Mouse (Mus musculus): ENCODE measurements around the gene Slc44a3. TPM values are rescaled to one million over a fixed set of nuclear protein-coding genes. Genes with fewer than 3 reads are reported as not detected.

Slc44a3 gene
- total RNA-seq, 1 experiment: 2.3 TPM

DNA sequence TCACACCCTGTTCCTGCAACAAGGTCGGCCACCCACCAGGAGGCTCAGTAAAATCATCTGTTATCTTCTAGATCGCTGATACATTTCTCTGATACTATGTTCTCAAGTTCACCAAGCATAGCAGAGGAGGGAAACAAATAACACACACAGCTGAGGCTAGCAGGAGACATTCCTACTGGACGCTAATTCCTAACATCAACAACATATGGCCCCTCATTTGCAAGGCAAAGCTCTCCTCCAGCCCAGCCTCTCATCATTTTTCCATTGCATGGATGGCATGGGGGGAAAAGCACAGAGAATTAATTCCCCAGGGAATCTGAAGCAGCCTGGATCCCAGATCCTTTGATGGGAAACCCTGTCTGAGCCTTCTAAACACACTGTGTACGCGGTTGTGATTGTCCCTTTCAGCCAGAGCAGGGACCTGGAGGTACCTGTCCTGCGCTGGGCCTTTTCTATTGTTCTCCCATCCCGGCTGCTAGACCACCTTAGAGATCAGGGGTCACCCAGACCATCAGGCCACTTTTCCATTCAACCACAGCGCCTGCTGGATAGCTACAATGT is 27.2 kb downstream of the Slc44a3 start:
- Histone ChIP-seq H3K36me3 (ENCODE audit: control insufficient read depth, insufficient read depth, low read length, poor library complexity, severe bottlenecking) (no peaks in the 10 kb centered on the region), H3K9ac (ENCODE audit: insufficient read depth, low read depth, low read length, poor library complexity, severe bottlenecking) (no peak overlapping the region), H3K4me1 (ENCODE audit: control insufficient read depth in 2 of 2, insufficient read depth in 2 of 2, low read length in 2 of 2, poor library complexity in 1 of 2) (peaks cover 0 to 5% of the 10 kb centered on the region in 2 experiments; a peak in 1 of 4 replicates), H3K9me3 (ENCODE audit: control insufficient read depth, insufficient read depth, low read depth, low read length) (no peaks in the 10 kb centered on the region), H3K27ac (ENCODE audit: insufficient read depth, low read depth, low read length, poor library complexity, severe bottlenecking) (no peak overlapping the region), H3K4me3 (ENCODE audit: insufficient read depth in 1 of 2, low read depth in 1 of 2, low read length in 2 of 2, poor library complexity in 1 of 2, severe bottlenecking in 1 of 2) (no peak overlapping the region)
- TF ChIP-seq HCFC1 (IDR thresholded peaks at IDR 0.05; ENCODE audit: borderline replicate concordance, insufficient read depth, low read length): no peak
- TF ChIP-seq ZNF384 (IDR thresholded peaks at IDR 0.05; ENCODE audit: low read depth, low read length): no peak
- no peak for TF ChIP-seq ZC3H11A (IDR thresholded peaks at IDR 0.05; ENCODE audit: borderline replicate concordance, low read depth, low read length)
- no peak for TF ChIP-seq CHD2 (IDR thresholded peaks at IDR 0.05; ENCODE audit: low read depth, low read length)
- no peak for TF ChIP-seq MAFK (IDR thresholded peaks at IDR 0.05; ENCODE audit: insufficient read depth, low read depth, low read length)
- in situ Hi-C loops (cut with MboI; ENCODE audit: low sequenced_read_pairs in 2 of 2, unreplicated experiment in 2 of 2): loop anchor here (10.0 kb wide), 1 partner anchor 200 kb away; no protein-coding TSS in a partner anchor
- no peak for DNase-seq (ENCODE audit: low read depth, low spot score)

DNA sequence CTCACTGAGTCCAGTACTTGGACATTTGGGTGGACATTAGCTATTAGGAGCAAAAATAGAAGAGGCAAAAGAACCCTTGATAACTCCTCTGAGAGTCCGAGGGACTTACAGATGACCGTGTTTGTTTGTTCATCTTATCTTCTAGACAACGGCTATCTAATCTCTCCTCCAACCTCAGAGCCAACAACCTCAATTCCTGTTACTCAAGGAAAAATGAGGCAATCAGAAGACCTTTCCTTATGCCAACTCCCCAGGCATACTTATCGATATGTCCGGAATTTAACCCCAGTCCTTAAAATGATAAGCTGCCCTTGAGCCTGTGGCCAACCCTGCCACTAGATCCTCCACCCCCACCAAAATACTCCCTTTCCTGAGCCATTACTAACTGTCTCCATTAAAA is 31.5 kb downstream of the Slc44a3 start:
- TF ChIP-seq MAFK (IDR thresholded peaks at IDR 0.05; ENCODE audit: insufficient read depth, low read depth, low read length) (no peak), ZNF384 (IDR thresholded peaks at IDR 0.05; ENCODE audit: low read depth, low read length) (no peak), ZC3H11A (IDR thresholded peaks at IDR 0.05; ENCODE audit: borderline replicate concordance, low read depth, low read length) (no peak), CHD2 (IDR thresholded peaks at IDR 0.05; ENCODE audit: low read depth, low read length) (no peak), HCFC1 (IDR thresholded peaks at IDR 0.05; ENCODE audit: borderline replicate concordance, insufficient read depth, low read length) (no peak)
- H3K4me1 ChIP-seq (ENCODE audit: control insufficient read depth in 2 of 2, insufficient read depth in 2 of 2, low read length in 2 of 2, poor library complexity in 1 of 2): no peaks in the 10 kb centered on the region
- no peak overlapping the region for H3K27ac ChIP-seq (ENCODE audit: insufficient read depth, low read depth, low read length, poor library complexity, severe bottlenecking)
- H3K4me3 ChIP-seq (ENCODE audit: insufficient read depth in 1 of 2, low read depth in 1 of 2, low read length in 2 of 2, poor library complexity in 1 of 2, severe bottlenecking in 1 of 2): no peak overlapping the region
- H3K9ac ChIP-seq (ENCODE audit: insufficient read depth, low read depth, low read length, poor library complexity, severe bottlenecking): no peak overlapping the region
- in situ Hi-C loops (cut with MboI; ENCODE audit: low sequenced_read_pairs in 2 of 2, unreplicated experiment in 2 of 2): loop anchor here (10.0 kb wide), 1 partner anchor 196 kb away; no protein-coding TSS in a partner anchor
- DNase-seq (ENCODE audit: low read depth, low spot score): no peak
- H3K36me3 ChIP-seq (ENCODE audit: control insufficient read depth, insufficient read depth, low read length, poor library complexity, severe bottlenecking): no peaks in the 10 kb centered on the region
- H3K9me3 ChIP-seq (ENCODE audit: control insufficient read depth, insufficient read depth, low read depth, low read length): no peaks in the 10 kb centered on the region

- H3K27ac ChIP-seq (ENCODE audit: insufficient read depth, low read depth, low read length, poor library complexity, severe bottlenecking): no peak overlapping the region
- DNase-seq (ENCODE audit: low read depth, low spot score): peak; percentile 50
- TF ChIP-seq MAFK (IDR thresholded peaks at IDR 0.05; ENCODE audit: insufficient read depth, low read depth, low read length) (no peak), ZC3H11A (IDR thresholded peaks at IDR 0.05; ENCODE audit: borderline replicate concordance, low read depth, low read length) (peak; percentile 93)
- H3K4me3 ChIP-seq (ENCODE audit: insufficient read depth in 1 of 2, low read depth in 1 of 2, low read length in 2 of 2, poor library complexity in 1 of 2, severe bottlenecking in 1 of 2): no peak overlapping the region
- H3K9ac ChIP-seq (ENCODE audit: insufficient read depth, low read depth, low read length, poor library complexity, severe bottlenecking): no peak overlapping the region
- H3K4me1 ChIP-seq (ENCODE audit: control insufficient read depth in 2 of 2, insufficient read depth in 2 of 2, low read length in 2 of 2, poor library complexity in 1 of 2): no peaks in the 10 kb centered on the region
- no peaks in the 10 kb centered on the region for H3K9me3 ChIP-seq (ENCODE audit: control insufficient read depth, insufficient read depth, low read depth, low read length)
- in situ Hi-C loops (cut with MboI; ENCODE audit: low sequenced_read_pairs in 2 of 2, unreplicated experiment in 2 of 2): loop anchor here (10.0 kb wide), 1 partner anchor 195 kb away; no protein-coding TSS in a partner anchor
- no peaks in the 10 kb centered on the region for H3K36me3 ChIP-seq (ENCODE audit: control insufficient read depth, insufficient read depth, low read length, poor library complexity, severe bottlenecking)
Observed at GRCm38 (mm10) chr3:121500225-121500624, 32.0 kb downstream of the Slc44a3 start.

DNA sequence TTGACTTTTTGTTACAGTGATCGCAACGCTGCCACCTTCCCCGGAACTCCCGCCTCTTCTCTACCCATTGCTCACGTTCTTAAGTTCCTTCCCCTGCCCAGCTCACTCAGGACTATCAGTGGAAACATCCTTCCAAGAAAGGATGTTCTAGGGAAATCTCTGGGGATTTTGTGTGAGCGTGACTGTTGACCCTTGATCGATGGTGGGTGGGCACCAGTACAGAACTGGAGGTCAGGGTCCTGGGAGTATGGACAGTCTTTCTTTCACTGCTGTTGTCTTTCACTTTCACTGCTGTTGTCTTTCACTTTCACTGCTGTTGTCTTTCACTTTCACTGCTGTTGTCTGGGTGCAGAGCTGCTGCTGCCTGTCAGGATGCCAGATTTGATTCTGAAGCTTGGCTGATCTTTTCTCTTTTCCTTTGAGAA is 38.2 kb downstream of the Slc44a3 start:
- H3K4me1 ChIP-seq (ENCODE audit: control insufficient read depth in 2 of 2, insufficient read depth in 2 of 2, low read length in 2 of 2, poor library complexity in 1 of 2): peaks cover 2% of the 10 kb centered on the region in 2 experiments; a peak in 2 of 4 replicates
- DNase-seq (ENCODE audit: low read depth, low spot score): no peak
- no peaks in the 10 kb centered on the region for H3K36me3 ChIP-seq (ENCODE audit: control insufficient read depth, insufficient read depth, low read length, poor library complexity, severe bottlenecking)
- no peak overlapping the region for H3K9ac ChIP-seq (ENCODE audit: insufficient read depth, low read depth, low read length, poor library complexity, severe bottlenecking)
- no peak for TF ChIP-seq ZNF384 (IDR thresholded peaks at IDR 0.05; ENCODE audit: low read depth, low read length)
- TF ChIP-seq HCFC1 (IDR thresholded peaks at IDR 0.05; ENCODE audit: borderline replicate concordance, insufficient read depth, low read length): no peak
- no peak for TF ChIP-seq CHD2 (IDR thresholded peaks at IDR 0.05; ENCODE audit: low read depth, low read length)
- TF ChIP-seq ZC3H11A (IDR thresholded peaks at IDR 0.05; ENCODE audit: borderline replicate concordance, low read depth, low read length): no peak
- no peak for TF ChIP-seq MAFK (IDR thresholded peaks at IDR 0.05; ENCODE audit: insufficient read depth, low read depth, low read length)
- in situ Hi-C loops (cut with MboI; ENCODE audit: low sequenced_read_pairs in 2 of 2, unreplicated experiment in 2 of 2): no loop called here
- H3K4me3 ChIP-seq (ENCODE audit: insufficient read depth in 1 of 2, low read depth in 1 of 2, low read length in 2 of 2, poor library complexity in 1 of 2, severe bottlenecking in 1 of 2): no peak overlapping the region
- no peaks in the 10 kb centered on the region for H3K9me3 ChIP-seq (ENCODE audit: control insufficient read depth, insufficient read depth, low read depth, low read length)
- H3K27ac ChIP-seq (ENCODE audit: insufficient read depth, low read depth, low read length, poor library complexity, severe bottlenecking): no peak overlapping the region
